Mouse (Mus musculus): Measurements from ENCODE around the gene Cdh23.

The Cdh23 gene

DNA sequence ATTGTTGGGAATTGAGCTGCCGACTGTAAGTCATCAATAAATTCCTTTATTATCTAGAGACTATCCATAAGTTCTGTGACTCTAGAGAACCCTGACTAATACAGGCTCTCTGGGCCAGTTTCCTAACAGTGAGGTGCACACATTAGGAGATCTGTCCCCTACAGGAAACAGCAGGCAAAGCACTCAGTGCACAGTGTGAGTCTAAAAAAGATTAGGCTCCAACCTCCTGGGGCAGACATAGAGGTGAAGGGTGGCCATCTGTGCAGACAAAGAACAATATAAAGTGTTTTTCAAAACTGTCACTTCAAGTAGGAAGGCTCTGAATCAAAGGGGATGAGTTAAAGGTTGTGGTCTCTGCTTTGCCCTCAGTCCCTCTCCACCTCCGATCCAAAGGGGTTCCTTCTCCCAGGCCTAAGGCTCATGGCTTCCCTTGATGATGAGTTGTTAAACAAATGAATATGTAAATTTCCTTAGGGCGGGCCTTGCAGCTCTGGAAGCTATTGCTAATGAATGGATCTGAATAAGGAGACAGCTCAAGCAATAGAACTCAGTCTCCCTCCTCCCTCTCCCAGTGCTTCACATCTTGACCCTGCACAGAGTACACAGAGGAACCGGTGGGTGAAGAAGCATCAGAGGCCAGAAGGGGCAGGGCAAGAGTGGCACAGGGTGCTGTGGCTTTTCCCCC lies 143.2 kb downstream of the Cdh23 start:
- DNase-seq (ENCODE audit: low read depth, low spot score): no peak
- no peaks in the 10 kb centered on the region for H3K27me3 ChIP-seq (ENCODE audit: control insufficient read depth, insufficient read depth, low read length, poor library complexity, severe bottlenecking)
- no peaks in the 10 kb centered on the region for H3K36me3 ChIP-seq (ENCODE audit: control insufficient read depth, insufficient read depth, low read length, poor library complexity, severe bottlenecking)

- Histone ChIP-seq H3K36me3 (ENCODE audit: control insufficient read depth, insufficient read depth, low read length, poor library complexity, severe bottlenecking) (no peaks in the 10 kb centered on the region), H3K27me3 (ENCODE audit: control insufficient read depth, insufficient read depth, low read length, poor library complexity, severe bottlenecking) (no peaks in the 10 kb centered on the region)
- DNase-seq (ENCODE audit: low read depth, low spot score): no peak
Measured at GRCm38 (mm10) chr10:60539164-60539914, 157.0 kb downstream of the Cdh23 start.

GRCm38 (mm10) chr10:60536098-60536811 lies 160.0 kb downstream of the Cdh23 start:
- no peak for DNase-seq (ENCODE audit: low read depth, low spot score)

DNA sequence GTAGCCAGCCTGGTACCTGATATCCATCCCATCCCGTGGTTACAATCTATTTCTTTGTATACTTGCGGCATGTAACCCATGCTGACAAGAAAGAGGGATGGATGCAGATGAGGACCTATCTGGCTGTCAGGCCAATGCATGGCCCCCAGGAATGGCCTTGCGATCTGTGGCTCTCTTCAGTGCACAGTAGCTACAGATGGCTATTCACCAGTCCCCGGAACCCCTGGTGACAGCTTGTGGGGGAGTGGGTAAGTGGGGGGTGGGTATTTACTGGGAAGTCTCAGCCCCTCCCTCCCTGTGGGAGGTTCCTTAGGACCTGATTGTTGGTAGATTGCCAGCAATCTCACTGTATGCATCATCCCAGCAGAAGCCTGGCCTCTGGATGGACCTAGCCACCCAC lies 163.8 kb downstream of the Cdh23 start:
- DNase-seq (ENCODE audit: low read depth, low spot score): no peak
- no peaks in the 10 kb centered on the region for H3K36me3 ChIP-seq (ENCODE audit: control insufficient read depth, insufficient read depth, low read length, poor library complexity, severe bottlenecking)
- H3K27me3 ChIP-seq (ENCODE audit: control insufficient read depth, insufficient read depth, low read length, poor library complexity, severe bottlenecking): no peaks in the 10 kb centered on the region

More at GRCm38 (mm10) chr10:60536098-60536811, 160.0 kb downstream of the Cdh23 start:
- Histone ChIP-seq H3K36me3 (ENCODE audit: control insufficient read depth, insufficient read depth, low read length, poor library complexity, severe bottlenecking) (no peaks in the 10 kb centered on the region), H3K27me3 (ENCODE audit: control insufficient read depth, insufficient read depth, low read length, poor library complexity, severe bottlenecking) (no peaks in the 10 kb centered on the region)

DNA sequence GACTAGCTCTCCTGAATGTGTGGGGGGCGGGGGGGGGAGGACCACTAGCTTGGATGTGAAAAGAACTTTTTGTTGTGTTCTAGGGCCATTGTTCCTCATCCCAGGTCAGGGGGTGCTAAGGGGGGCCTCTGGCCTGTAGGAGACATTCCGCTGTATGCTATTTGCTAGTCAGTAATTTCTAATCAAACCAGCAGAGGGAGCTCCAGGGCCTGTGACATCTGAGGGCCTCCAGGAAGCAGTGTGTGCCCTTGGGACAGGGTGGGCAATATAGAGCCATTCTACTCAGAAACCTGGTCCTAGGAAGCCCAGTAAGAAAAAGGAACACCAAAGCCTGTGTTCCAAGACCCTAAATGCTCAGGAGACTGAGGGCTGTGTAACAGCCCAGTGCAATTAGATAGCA lies 164.9 kb downstream of the Cdh23 start:
- Histone ChIP-seq H3K27me3 (ENCODE audit: control insufficient read depth, insufficient read depth, low read length, poor library complexity, severe bottlenecking) (no peaks in the 10 kb centered on the region), H3K36me3 (ENCODE audit: control insufficient read depth, insufficient read depth, low read length, poor library complexity, severe bottlenecking) (no peaks in the 10 kb centered on the region)
- peak; percentile 83 for DNase-seq (ENCODE audit: low read depth, low spot score)

- H3K36me3 ChIP-seq (ENCODE audit: control insufficient read depth, insufficient read depth, low read length, poor library complexity, severe bottlenecking): no peaks in the 10 kb centered on the region
Measured at GRCm38 (mm10) chr10:60530633-60531032, 165.7 kb downstream of the Cdh23 start.

DNA sequence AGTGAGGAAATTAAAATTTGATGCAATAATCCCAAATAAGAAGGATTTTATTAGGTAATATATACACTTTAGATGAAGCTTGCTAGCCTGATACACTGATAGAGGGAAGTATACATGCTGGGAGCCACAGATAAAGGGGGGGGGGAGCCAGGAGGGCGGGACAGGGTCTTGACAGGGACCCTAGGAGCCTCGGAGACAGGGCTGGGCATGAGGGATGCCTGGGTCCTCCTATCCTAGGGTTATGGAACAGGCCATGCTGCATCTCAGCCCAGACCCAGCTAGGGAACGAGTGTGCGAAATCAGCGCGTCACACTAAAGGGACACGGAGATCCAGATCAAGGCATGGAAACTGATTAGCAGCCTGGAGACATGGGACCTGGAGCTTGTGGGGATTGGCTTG lies 168.3 kb downstream of the Cdh23 start:
- no peak for DNase-seq (ENCODE audit: low read depth, low spot score)
- no peaks in the 10 kb centered on the region for H3K27me3 ChIP-seq (ENCODE audit: control insufficient read depth, insufficient read depth, low read length, poor library complexity, severe bottlenecking)

More at GRCm38 (mm10) chr10:60530633-60531032, 165.7 kb downstream of the Cdh23 start:
- no peaks in the 10 kb centered on the region for H3K27me3 ChIP-seq (ENCODE audit: control insufficient read depth, insufficient read depth, low read length, poor library complexity, severe bottlenecking)
- no peak for DNase-seq (ENCODE audit: low read depth, low spot score)

DNA sequence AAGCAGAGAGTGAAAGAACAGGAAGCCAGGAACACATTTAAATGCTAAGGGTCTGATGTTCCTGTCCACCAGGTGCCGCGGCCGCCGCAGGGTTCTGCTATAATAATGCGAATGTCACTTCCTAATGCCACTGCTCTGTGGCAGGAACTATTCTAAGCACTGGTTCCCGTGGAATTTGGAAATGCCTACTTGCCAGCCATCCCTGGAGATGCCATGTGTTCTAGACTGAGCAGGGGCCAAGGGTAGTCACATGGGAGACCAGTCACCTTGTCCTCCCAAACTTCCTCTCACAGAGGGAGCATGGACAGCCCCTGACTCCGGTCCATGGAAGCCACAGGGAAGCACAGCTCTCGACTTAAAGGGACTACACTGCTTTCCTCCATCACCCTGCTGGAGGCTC lies 171.2 kb downstream of the Cdh23 start:
- DNase-seq (ENCODE audit: low read depth, low spot score): no peak
- Histone ChIP-seq H3K36me3 (ENCODE audit: control insufficient read depth, insufficient read depth, low read length, poor library complexity, severe bottlenecking) (no peaks in the 10 kb centered on the region), H3K27me3 (ENCODE audit: control insufficient read depth, insufficient read depth, low read length, poor library complexity, severe bottlenecking) (no peaks in the 10 kb centered on the region)

More for the DNA sequence above, 168.3 kb downstream of the Cdh23 start:
- H3K36me3 ChIP-seq (ENCODE audit: control insufficient read depth, insufficient read depth, low read length, poor library complexity, severe bottlenecking): no peaks in the 10 kb centered on the region

- no peak for DNase-seq (ENCODE audit: low read depth, low spot score)
- Histone ChIP-seq H3K36me3 (ENCODE audit: control insufficient read depth, insufficient read depth, low read length, poor library complexity, severe bottlenecking) (no peaks in the 10 kb centered on the region), H3K27me3 (ENCODE audit: control insufficient read depth, insufficient read depth, low read length, poor library complexity, severe bottlenecking) (no peaks in the 10 kb centered on the region)
Measured at GRCm38 (mm10) chr10:60516286-60516685, 180.0 kb downstream of the Cdh23 start.

GRCm38 (mm10) chr10:60498538-60498937 lies 197.8 kb downstream of the Cdh23 start:
- DNase-seq (ENCODE audit: low read depth, low spot score): no peak
- Histone ChIP-seq H3K36me3 (ENCODE audit: control insufficient read depth, insufficient read depth, low read length, poor library complexity, severe bottlenecking) (no peaks in the 10 kb centered on the region), H3K27me3 (ENCODE audit: control insufficient read depth, insufficient read depth, low read length, poor library complexity, severe bottlenecking) (no peaks in the 10 kb centered on the region)

- Histone ChIP-seq H3K27me3 (ENCODE audit: control insufficient read depth, insufficient read depth, low read length, poor library complexity, severe bottlenecking) (no peaks in the 10 kb centered on the region), H3K36me3 (ENCODE audit: control insufficient read depth, insufficient read depth, low read length, poor library complexity, severe bottlenecking) (no peaks in the 10 kb centered on the region)
- DNase-seq (ENCODE audit: low read depth, low spot score): no peak
Measured at GRCm38 (mm10) chr10:60495070-60495469, 201.2 kb downstream of the Cdh23 start.

- no peak for DNase-seq (ENCODE audit: low read depth, low spot score)
- Histone ChIP-seq H3K36me3 (ENCODE audit: control insufficient read depth, insufficient read depth, low read length, poor library complexity, severe bottlenecking) (no peaks in the 10 kb centered on the region), H3K27me3 (ENCODE audit: control insufficient read depth, insufficient read depth, low read length, poor library complexity, severe bottlenecking) (no peaks in the 10 kb centered on the region)
Measured at GRCm38 (mm10) chr10:60491538-60491937, 204.8 kb downstream of the Cdh23 start.

- no peak for DNase-seq (ENCODE audit: low read depth, low spot score)
- Histone ChIP-seq H3K27me3 (ENCODE audit: control insufficient read depth, insufficient read depth, low read length, poor library complexity, severe bottlenecking) (no peaks in the 10 kb centered on the region), H3K36me3 (ENCODE audit: control insufficient read depth, insufficient read depth, low read length, poor library complexity, severe bottlenecking) (no peaks in the 10 kb centered on the region)
Measured at GRCm38 (mm10) chr10:60481381-60481780, 214.9 kb downstream of the Cdh23 start.

- Histone ChIP-seq H3K36me3 (ENCODE audit: control insufficient read depth, insufficient read depth, low read length, poor library complexity, severe bottlenecking) (no peaks in the 10 kb centered on the region), H3K27me3 (ENCODE audit: control insufficient read depth, insufficient read depth, low read length, poor library complexity, severe bottlenecking) (no peaks in the 10 kb centered on the region; the same call in 1 of the 2 replicates)
- no peak for DNase-seq (ENCODE audit: low read depth, low spot score)
Measured at GRCm38 (mm10) chr10:60474549-60474948, 221.7 kb downstream of the Cdh23 start.

DNA sequence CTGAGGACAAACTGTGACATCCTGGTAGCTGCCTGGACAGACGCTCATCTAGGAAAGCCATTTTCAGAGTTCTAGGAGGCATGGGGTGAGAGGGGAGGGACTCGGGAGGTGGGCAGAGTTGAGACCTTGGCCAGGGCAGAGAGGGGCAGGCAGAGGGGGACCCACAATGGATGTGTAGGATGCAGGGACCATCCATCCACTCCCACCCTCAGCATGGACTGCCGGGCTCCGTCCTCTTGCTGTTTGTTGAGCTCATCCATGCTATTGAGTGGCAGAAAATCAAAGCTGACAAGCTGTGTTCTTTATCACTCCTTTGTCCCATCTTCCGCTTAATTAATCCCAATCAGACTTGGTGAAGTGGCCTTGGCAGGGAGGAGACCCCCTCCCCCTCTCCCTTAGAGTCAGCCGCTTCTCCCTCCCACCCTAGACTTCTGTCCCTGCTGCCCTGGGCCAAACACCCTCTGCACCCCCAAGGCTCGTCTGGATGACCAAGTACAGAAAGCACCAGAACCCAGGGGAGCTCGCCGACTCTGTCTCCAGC lies 222.4 kb downstream of the Cdh23 start:
- no peak for DNase-seq (ENCODE audit: low read depth, low spot score)
- Histone ChIP-seq H3K27me3 (ENCODE audit: control insufficient read depth, insufficient read depth, low read length, poor library complexity, severe bottlenecking) (no peaks in the 10 kb centered on the region; the same call in 1 of the 2 replicates), H3K36me3 (ENCODE audit: control insufficient read depth, insufficient read depth, low read length, poor library complexity, severe bottlenecking) (no peaks in the 10 kb centered on the region)

Data from splenic B cell, adult 2 months (primary cell).